Mouse (Mus musculus) limb, embryonic 15.5 days (tissue): ENCODE measurements around the gene Cfap299. TPM values are rescaled to one million over a fixed set of nuclear protein-coding genes. Genes with fewer than 3 reads are reported as not detected.

Experiments
- microRNA counts: library from miRNA; unstranded; fragments of <30 nt; microRNA quantifications from one replicate; lab custom pipeline; 2016
- microRNA-seq: library from miRNA; unstranded; fragments of <30 nt; microRNA quantifications from one replicate; pipeline ENCODE4, GENCODE M21; 2016
- polyA plus RNA-seq: library from polyadenylated mRNA; unstranded; fragments of >200 nt; fragmentation: Nextera tagmentation; extraction: Ambion mirVana; gene quantifications from 2 replicates; pipeline ENCODE4 v1.2.1, GENCODE M21; 2015

Gene Cfap299
- polyA plus RNA-seq, 1 experiment from 2014 or later: 0.88 TPM

MicroRNA genes within 50 kb of the gene (microRNA counts, 519-probe panel; counts per million panel counts)
- not detected for microRNA mmu-miR-703 (lab: Ali Mortazavi, UCI)

Small RNAs within 50 kb of the gene (microRNA-seq; reads per million reads assigned to microRNA genes)
- gene Mir703: not detected

Other genes with a start within 250 kb of the Cfap299 start
- gene Prdm8, start 162.1 kb upstream of the Cfap299 start, polyA plus RNA-seq: 0.12 and 0.20 TPM in 2 replicates
- gene Fgf5, start 75.1 kb upstream of the Cfap299 start, polyA plus RNA-seq: 0.36 and 0.79 TPM in 2 replicates
- not detected in 2 replicates for gene Gm11111, start 223.4 kb downstream of the Cfap299 start, polyA plus RNA-seq